ENCODE assay signal across 9 mouse cellular contexts in genomic region chr1:135850722-135851512, GRCm38 (mm10). TPM values are rescaled to one million over a fixed set of nuclear protein-coding genes. Genes with fewer than 3 reads are reported as not detected.
A peak's percentile ranks its signal among the peaks of the same experiment; 100 is the strongest.
DNase-seq lines count a peak whose midpoint lies in the region; ATAC-seq lines count a peak whose summit lies in the region.
"Had no signal": no experiment of that assay in that cellular context is flagged by ENCODE, and none has a peak within 500 bp of the region (broad histone marks: within the 10 kb centered on the region; RNA-seq: fewer than 3 reads in every experiment).

No protein-coding gene starts in this region.

- no peak overlapping the region for H3K4me2 ChIP-seq in heart, embryonic 11.5 days

- peak overlapping the region; percentile 7 for H3K27ac ChIP-seq in heart, embryonic 11.5 days (ENCODE audit: low read depth, low read length)
- H3K27ac ChIP-seq in limb, embryonic 10.5 days = no peak overlapping the region
- H3K27ac ChIP-seq: macrophage had no signal

- no peak for ATAC-seq in heart, embryonic 11.5 days (replicated peaks; ENCODE audit: insufficient number of reproducible peaks, low FRiP score, low TSS enrichment)

- WGBS in heart, embryonic 11.5 days (ENCODE audit: insufficient replicate concordance) = 61% methylated on average over 12 of the region's 12 CpGs
- WGBS in limb, embryonic 10.5 days = 69% methylated on average over 12 of the region's 12 CpGs

- peaks cover 8% of the 10 kb centered on the region for H3K36me3 ChIP-seq in heart, embryonic 11.5 days (ENCODE audit: control insufficient read depth, insufficient read depth, low read length)
- H3K36me3 ChIP-seq in limb, embryonic 10.5 days = no peaks in the 10 kb centered on the region

- DNase-seq in heart, adult 9 months (ENCODE audit: low spot score in 2 of 2) = no peak
- peak; percentile 35 for DNase-seq in urinary bladder, postnatal 25 days (ENCODE audit: low spot score)
- DNase-seq in urinary bladder, adult 2 months (ENCODE audit: low spot score) = no peak
- peak; percentile 62 for DNase-seq in gastrocnemius, postnatal 10 days
- peak; percentile 40 for DNase-seq in limb, embryonic 10.5 days (ENCODE audit: low spot score)
- peak; percentile 21 to 36 for DNase-seq in right cerebral cortex, adult 2 months (ENCODE audit: low spot score in 2 of 2)
- DNase-seq in cerebellum, adult 9-11 months = no peak

- H3K9me3 ChIP-seq in heart, embryonic 11.5 days (replicated peaks; ENCODE audit: control insufficient read depth, low read length) = no peaks in the 10 kb centered on the region
- H3K9me3 ChIP-seq in limb, embryonic 10.5 days (replicated peaks) = no peaks in the 10 kb centered on the region

- no peak overlapping the region for H3K9ac ChIP-seq in heart, embryonic 11.5 days (ENCODE audit: low read depth, low read length)

- H3K4me3 ChIP-seq in heart, embryonic 11.5 days (ENCODE audit: low read depth, low read length) = no peak overlapping the region
- H3K4me3 ChIP-seq in limb, embryonic 10.5 days = no peak overlapping the region

- peaks cover 41% of the 10 kb centered on the region for H3K4me1 ChIP-seq in heart, embryonic 11.5 days (ENCODE audit: control insufficient read depth, insufficient read depth, low read length)
- peaks cover 20% of the 10 kb centered on the region for H3K4me1 ChIP-seq in limb, embryonic 10.5 days

- no peaks in the 10 kb centered on the region for H3K27me3 ChIP-seq in heart, embryonic 11.5 days (ENCODE audit: control insufficient read depth, insufficient read depth, low read length)
- no peaks in the 10 kb centered on the region for H3K27me3 ChIP-seq in limb, embryonic 10.5 days (ENCODE audit: low read depth, poor library complexity, severe bottlenecking)

RNA-seq across cellular contexts. Expression of gene Tnnt2, which starts 14.8 kb away (rescaled TPM):
- 3,916 and 3,947 TPM in 2 replicates for polyA plus RNA-seq in heart, embryonic 11.5 days (2014; fragmentation: Nextera tagmentation; extraction: Ambion mirVana)
- 274 and 426 TPM in 2 replicates for polyA plus RNA-seq in urinary bladder, adult 2 months (2012; rRNA removed)
- total RNA-seq in gastrocnemius, postnatal 10 days (2021) = 10 to 100 TPM; 41.1 to 52.6 TPM
- 2.1 and 4.0 TPM in 2 replicates for polyA plus RNA-seq in limb, embryonic 10.5 days (2016; fragmentation: Nextera tagmentation; extraction: Ambion mirVana)
- polyA plus RNA-seq: macrophage had no signal

RNA-seq across cellular contexts. Expression of gene Lad1, which starts 32.5 kb away (rescaled TPM):
- polyA plus RNA-seq in heart, embryonic 11.5 days (2014; fragmentation: Nextera tagmentation; extraction: Ambion mirVana) = 2.3 and 3.1 TPM in 2 replicates
- 43.4 and 46.3 TPM in 2 replicates for polyA plus RNA-seq in urinary bladder, adult 2 months (2012; rRNA removed)
- total RNA-seq in gastrocnemius, postnatal 10 days (2021) = under 1 TPM; 0.11 to 0.12 TPM
- 5.1 and 6.0 TPM in 2 replicates for polyA plus RNA-seq in limb, embryonic 10.5 days (2016; fragmentation: Nextera tagmentation; extraction: Ambion mirVana)

Comparison
In these comparisons a context has a peak if more than half of its experiments do, and no peak if none do; other contexts are left out.
1. DNase-seq: peak in urinary bladder, postnatal 25 days (single experiment), gastrocnemius, postnatal 10 days (single experiment), limb, embryonic 10.5 days (single experiment) and right cerebral cortex, adult 2 months (2 of 2); none in heart, adult 9 months (0 of 2), urinary bladder, adult 2 months (single experiment) and cerebellum, adult 9-11 months (single experiment).
2. RNA of gene Tnnt2, which starts 14.8 kb away (polyA plus RNA-seq): 3,916 to 3,947 TPM in heart, embryonic 11.5 days and 274 to 426 TPM in urinary bladder, adult 2 months; 2.1 to 4.0 TPM in limb, embryonic 10.5 days; every median in the first group is over 10 times any median in the second.